Mouse (Mus musculus): Measurements from ENCODE around the gene R3hdm2.

Gene R3hdm2

DNA sequence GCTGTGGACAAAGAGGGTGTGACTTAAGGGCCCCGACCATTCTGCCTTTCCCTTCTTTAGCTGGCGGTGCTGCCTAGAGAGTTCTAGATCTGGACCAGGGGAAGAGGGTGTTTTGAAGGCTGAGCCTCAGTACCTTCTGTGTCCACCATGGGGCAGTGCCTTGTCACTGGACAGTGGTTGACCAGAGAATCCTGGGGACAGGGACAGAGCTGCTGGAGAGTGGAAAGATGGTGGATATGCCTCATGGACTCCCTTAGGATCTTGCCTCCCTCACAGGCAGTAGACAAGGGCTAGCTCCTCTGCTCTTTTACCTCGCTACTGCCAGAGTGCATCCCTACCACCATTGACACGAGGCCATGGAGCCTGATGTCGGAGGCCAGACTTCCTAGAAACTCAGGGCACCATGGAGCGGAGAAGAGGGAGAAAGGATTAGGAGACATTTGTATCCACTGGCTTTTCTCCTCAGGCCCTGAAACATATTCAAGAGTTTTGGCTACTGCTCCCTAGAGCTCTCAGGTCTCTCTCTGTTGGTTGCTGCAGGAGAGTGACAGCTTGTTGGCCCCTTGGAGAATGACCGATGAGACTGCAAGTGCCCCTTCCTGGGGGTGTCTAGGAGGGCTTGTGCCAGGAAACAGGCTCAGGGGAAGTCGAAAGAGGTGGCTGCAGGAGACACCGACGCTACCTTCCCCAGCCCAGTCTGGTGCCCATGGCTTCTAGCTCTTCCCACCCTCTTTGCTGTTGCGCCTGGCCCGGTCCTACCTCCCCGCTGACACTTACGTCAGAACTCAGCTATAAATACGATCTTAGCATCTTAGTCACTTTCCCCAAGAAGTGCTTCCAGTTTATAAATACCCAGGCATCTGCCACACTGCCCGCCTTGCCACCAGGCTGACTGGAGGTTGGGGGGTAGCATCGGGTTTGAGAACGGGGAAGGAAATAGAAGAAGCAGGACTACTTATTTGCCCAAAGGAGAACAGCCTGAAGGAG, 25.9 kb upstream of the R3hdm2 start, which contains the start of gene Inhbe:
Inhbe (minus strand) TSS at position 503 of the 987 bp plus-strand sequence.
- no peak for DNase-seq (ENCODE audit: low read depth, low spot score)

DNA sequence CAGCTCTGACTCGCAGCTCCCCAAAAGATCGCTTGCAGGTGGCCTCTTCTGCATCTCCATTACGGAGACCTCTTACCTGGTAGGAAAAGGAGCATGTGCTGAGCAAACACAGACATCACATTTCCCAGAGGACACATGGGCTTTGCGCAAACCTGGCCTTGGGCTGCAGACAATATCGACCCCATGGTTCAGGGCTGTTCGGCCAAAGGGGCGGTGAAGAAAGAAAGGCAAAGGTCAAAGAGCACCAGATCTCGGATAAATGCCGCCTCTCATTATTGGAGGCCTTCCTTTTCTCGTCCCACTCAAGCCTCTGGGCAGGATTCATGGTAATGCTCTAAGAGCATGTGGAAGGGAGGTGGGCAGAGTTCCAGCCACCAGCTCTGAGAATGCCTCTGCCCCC, 24.8 kb upstream of the R3hdm2 start:
- DNase-seq (ENCODE audit: low read depth, low spot score): no peak

DNA sequence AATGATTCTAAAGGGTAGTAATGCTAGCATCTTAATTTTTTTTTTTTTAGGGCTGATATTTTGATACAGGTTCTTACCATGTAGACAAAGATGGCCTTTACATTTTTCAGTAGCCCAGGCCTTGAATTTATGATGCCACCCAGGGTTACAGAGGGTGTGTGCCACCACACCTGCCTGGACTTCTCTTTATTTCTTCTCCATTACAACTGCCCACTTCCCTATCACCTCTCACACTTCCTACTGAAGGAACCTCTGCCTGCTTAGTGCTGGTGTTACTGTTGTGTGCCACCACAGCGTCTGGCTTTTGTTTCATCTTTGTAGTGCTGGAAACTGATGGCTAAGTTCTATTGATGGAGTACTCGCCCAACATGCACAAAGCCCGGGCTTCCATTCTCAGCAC, 19.4 kb upstream of the R3hdm2 start:
- peak; percentile 23 for DNase-seq (ENCODE audit: low read depth, low spot score)

DNA sequence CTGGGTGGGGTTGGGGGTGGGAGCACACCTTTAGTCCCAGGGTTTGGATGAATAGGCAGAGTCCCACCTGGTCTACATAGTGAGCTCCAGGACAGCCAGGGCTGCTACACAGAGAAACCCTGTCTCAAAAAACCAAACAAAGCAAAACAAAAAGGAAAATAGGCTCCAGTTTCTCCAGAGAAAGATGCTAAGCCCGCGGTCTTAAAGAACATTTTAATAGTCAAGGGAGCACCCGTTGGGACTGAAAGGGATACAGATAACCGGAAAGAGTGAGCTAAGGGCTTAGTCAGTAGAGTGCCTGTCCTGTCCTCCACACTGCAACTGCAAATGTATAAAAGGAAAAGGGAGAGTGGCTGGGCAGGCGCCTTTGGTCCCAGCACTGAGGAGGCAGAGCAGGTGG, 13.0 kb upstream of the R3hdm2 start:
- DNase-seq (ENCODE audit: low read depth, low spot score): no peak

DNA sequence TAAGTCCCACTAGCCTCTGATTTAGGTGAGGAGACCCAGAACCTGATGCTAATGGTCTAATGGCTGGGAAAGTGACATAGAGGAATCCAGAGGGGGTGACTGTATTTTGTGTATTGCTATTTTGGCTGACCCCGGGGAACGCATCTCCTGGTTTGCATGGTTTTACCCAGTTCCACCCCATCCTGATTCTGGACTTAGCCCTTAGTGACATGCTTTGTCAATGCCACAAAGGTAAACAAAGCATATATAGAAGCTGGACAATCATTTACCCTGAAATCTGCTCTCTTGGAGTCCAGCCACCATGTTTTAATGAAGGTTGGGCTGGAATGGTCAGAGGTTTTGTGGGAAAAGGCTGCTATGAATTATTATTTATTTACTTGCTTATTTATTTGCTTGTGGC, 11.9 kb upstream of the R3hdm2 start:
- DNase-seq (ENCODE audit: low read depth, low spot score): no peak

DNA sequence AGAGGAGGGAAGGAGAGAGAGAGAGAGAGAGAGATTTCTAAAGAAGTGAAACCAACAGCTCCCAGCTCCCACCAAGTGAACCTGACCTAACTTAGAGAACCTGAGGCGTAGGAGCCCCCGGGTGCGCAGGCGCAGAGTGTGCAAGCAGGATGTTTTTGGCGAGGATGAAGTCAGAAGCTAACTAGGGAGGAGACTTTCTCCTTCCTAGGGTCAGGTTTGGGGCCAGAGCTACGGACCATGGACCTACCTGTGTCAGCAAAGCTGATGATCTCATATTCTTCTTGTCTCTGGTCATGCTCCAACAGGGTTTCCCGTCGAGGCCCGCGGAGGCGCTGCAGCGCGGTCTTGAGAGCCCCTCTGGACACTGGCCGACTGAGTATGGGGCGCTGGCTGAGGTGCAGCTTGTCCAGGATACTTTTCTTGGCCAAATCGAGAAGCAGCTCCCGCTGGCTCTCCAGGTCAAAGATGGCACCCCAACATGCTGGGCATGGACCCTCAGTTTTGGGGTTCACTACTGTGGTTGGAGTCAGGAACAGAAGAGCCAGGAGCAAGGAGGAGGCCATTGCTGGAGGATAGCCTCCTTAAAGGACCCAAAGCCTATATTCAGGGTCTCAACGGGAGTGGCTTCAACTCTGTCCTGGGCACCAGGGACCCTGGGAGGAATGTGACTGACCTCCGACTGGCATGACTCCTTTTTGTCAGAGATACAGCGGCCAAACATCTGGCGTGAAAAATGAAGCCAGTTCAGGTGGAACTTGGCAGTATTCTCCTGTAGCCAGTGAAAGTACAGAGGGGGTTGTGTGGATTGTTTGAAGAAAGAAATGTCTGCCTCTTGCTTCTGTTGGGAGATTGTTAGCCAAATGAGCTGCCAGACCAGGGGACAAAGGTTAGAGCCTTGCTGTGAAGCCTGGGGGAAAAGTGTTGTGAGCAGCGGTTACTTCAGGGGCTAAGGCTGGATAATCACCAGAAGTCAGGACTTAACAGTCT, 10.0 kb upstream of the R3hdm2 start, which contains the start of gene Inhbc:
Inhbc (minus strand) TSS at position 598 of the 987 bp plus-strand sequence.
- DNase-seq (ENCODE audit: low read depth, low spot score): no peak

DNA sequence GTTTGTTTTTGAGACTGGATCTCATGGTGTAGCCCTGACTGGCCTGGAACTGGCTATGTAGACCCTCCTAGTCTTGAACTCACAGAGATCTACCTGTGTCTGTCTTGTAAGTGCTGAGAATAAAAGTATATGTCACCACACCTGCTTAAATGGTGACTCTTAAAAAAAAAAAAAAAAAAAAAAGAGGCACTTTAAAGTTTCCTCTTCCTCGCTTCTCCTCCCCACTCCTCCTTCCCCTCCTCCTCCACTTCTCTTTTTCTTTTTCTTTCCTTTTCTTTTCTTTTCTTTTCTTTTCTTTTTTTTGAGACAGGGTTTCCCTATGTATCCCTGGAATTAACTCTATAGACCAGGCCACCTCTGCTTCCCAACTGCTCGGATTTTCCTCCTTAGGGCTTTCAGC, 9.1 kb upstream of the R3hdm2 start:
- DNase-seq (ENCODE audit: low read depth, low spot score): no peak

DNA sequence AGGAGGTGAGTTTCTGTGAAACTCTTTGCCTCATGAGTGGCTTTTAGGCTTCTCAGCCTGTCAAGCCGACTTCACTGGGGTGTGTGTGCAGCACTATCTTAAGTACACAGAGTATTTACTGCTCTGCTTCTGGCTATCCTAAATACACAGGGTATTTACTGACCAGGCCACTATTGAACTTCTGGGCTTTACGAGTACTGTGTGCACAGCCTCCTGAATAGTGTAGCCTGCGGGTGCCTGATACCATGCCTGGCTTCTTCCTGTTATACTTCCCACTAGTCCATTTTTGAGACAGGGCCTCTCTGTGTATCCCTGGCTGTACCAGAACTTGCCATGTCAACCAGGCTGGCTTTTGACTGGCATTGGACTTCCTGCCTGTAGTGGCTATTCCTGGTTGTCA, 2.4 kb upstream of the R3hdm2 start:
- DNase-seq (ENCODE audit: low read depth, low spot score): no peak

DNA sequence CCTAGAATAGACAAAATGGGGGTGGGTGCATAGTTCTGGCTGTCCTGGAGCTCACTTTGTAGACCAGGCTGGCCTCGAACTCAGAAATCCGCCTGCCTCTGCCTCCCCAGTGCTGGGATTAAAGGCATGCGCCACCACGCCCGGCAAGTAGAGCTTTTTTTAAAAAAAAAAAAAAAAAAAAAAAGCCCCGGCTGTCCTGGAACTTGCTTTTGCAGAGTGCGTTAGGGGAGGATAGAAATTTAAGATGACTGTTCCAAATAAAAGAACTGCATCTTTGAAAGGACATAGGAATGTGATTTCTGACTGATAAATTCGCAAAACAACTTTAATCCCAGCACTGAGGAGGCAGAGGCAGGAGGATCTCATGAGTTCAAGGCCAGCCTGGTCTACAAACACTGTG, 473 bp upstream of the R3hdm2 start:
- DNase-seq (ENCODE audit: low read depth, low spot score): no peak

DNA sequence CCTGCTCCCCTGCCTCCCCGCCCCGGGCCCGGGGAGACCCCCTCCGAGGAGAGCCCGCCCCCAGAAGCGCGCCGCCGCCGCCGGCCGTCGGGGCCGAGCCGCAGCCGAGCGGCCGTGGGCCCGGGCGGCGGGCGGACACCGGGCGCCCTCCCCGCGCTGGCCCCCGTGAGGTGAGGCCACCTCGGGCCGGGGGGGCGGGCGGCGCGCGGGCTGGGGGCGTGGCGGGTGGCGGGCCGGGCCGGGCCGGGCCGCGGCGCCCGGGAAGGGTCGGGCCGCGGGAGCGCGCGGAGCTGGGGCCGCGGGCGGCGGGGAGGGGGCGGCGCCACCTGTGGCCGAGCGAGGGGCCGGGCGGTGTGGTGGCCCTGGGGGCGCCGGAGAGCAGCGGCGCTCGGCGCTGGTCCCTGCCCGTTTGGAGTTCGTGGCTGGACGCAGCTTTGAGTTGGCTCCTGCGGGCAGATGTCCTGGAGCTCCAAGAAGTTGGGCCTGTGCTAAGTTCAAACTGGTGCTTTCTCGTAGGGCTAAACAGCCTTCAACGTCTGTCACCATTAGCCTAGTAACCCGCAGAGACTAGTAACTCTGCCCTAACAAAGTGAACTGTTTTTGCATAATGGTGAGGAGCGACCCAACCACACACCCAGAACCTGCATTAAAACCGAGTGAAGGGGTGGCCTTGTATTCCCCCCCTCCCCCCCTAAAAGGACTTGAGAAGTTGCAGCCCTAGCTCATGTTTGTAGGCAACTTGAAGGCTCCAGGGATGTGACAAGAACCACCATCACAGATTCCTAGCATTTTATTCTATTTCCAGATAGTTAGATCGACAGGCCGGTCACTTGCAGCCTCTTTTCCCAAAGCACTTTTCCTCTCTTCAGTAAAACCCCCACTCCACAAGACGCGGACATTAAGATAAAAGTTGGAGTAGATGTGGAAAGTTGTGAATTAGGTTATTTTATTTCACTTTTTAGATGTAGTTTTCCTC, 928 bp downstream of the R3hdm2 start:
- DNase-seq (ENCODE audit: low read depth, low spot score): peak; percentile 86

DNA sequence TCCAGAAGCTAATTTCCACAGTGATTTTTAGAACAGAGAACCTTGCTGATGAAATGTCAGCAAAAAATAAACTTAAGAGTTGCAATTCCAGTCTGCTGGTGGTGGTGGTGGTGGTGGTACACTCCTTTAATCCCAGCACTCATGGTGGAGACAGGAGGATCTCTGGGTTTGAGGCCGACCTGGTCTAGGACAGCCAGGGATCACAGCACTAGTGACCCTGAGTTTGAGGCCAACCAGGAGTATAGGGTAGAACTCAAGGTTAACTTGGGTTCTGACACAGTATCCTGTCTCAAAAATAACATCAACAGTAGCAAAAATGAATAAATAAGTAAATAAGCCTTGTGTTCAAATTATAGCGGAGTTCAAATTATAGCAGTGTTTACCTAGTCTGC, 1.6 kb downstream of the R3hdm2 start:
- DNase-seq (ENCODE audit: low read depth, low spot score): peak; percentile 16

DNA sequence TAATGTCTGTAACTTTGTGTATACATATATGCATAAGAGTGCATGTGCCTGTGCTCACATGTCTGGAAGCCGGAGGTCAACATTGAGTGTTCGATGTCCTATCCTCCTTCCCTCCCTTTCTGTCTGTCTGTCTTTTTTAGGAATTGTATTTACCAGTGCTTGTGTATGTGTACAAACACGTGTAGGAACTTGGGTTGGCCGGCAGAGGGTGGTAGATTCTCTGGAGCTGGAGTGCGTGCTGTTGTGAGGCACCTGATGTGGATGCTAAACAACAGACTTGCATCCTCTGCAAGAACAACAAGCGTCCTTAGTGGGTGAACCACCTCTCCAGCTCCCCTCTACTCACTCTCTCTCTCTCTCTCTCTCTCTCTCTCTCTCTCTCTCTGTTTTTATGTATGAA, 11.6 kb downstream of the R3hdm2 start:
- peak; percentile 48 for DNase-seq (ENCODE audit: low read depth, low spot score)

DNA sequence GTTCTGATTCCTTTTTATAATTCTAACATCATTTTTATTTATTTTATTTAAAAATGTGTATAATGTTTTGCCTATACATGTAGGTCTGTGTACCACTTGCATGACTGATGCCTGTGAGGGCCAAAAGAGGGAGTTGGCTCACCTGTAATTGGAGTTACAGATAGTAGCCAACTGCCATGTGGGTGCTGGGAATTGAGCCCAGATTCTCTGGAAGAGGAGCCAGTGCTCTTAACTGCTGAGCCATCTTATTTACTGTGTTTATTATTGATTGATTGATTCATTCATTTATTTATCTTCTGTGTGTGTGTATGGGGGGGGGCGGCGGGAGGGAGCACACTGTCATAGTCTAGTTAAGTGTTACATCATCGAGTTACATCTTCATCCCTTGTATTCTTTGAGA, 24.6 kb downstream of the R3hdm2 start:
- no peak for DNase-seq (ENCODE audit: low read depth, low spot score)

DNA sequence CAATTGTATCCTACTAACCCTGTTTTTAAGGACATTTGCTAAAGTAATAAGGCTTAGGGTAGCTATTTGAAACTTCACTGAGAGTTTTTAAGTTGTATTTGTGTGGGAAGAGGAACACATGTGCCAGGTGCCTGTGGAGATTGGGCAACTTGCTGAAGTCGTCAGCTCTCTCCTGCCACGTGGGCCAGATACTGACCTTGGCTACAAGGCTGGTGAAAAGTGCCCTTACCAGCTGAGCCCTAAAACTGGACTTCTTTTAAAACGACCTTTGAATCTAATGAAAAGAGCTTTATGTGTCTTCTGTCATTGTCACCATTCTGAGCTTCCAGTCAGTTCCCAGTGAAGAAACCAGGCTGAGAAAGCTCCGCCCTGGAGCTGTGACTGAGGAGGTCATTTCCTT, 27.3 kb downstream of the R3hdm2 start:
- DNase-seq (ENCODE audit: low read depth, low spot score): no peak

DNA sequence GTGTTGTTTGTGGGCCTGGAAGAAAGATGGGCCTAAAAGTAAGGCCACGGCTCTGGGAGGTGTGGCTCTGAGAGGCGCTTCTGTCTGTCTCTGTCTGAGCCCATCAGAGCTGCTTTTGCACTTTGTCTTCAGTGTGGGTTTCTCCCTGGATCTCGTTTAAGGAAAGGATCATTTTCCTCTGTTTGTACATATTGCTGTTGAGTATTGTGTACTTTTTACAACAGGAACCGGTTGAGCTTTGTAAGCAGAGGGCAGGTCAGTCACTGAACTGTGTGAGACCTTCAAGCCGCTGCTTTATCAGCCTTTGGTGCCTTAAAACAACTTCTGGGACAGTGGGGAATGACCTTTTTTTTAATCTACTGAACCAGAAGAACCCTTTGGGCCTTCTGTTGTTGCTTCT, 32.0 kb downstream of the R3hdm2 start:
- DNase-seq (ENCODE audit: low read depth, low spot score): no peak

DNA sequence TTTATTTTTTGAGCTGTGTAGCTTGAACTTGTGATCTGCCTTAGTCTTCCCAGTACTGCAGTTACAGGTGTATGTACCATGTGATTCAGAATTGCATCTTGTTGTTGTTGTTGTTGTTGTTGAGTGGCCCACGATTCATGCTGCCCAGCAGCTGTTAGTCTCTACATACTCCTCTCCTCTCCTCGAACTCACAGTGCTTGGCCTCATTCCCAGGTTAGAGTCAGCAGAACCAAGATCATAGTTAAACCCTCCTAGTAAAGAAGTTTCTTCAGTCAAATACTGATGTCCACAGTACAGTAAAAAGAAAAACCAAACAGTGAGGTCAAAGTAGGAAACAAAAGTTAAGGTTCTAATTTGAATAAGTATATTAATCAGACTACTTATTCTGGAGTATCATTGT, 32.6 kb downstream of the R3hdm2 start:
- DNase-seq (ENCODE audit: low read depth, low spot score): no peak

DNA sequence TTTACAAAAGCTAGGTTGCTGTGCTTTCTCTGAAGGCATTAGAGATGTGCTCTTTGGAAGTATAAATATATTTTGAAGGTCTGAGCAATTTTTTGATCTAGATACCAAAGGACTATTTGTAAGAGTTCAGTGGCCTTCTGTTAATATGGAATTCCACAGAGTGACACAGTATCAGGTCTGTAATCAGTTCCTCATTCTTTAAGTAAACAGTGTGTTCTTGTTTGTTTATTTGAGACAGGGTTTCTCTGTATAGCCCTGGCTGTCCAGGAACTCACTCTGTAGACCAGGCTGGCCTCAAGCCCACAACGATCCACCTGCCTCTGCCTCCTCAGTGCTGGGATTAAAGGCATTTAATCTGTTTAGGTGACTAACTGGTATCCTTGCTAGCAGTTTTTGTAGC, 33.5 kb downstream of the R3hdm2 start:
- DNase-seq (ENCODE audit: low read depth, low spot score): no peak

DNA sequence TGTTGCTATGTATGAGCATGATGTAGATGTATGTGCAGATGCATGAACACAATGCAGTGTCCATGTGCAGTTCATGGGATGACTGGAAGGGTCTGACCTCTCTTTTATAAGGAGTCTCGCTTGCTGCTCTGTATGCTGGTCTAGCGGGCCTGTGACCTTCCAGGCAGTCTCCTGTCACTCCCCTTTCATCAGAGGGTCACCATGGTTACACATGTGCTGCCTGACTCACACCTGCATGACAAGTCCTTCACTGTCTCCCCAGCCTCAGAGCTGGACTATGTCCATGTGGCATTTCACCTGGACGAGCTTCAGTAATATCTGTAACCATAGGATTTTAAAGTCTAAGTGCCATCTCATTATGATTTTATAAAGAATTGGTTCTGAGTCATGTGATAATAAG, 34.0 kb downstream of the R3hdm2 start:
- no peak for DNase-seq (ENCODE audit: low read depth, low spot score)

DNA sequence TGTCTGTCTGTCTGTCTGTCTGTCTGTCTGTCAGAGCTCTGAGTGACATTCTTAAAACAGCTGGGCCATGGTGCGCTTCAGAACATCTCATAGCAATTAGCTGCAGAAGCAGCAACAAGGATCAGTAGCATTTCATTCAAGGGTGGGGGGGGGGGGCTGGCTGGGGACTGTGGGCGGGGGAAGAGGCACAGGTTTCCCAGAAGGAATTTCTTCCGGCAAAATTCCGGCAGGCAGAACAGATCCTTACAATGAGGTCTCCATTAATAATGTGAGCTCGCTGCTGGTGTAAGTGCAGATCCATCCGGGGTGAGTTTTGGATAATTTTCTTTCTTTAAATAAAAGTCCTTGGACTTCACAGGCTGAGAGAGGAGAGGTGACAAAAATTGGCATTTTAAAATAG, 40.0 kb downstream of the R3hdm2 start:
- no peak for DNase-seq (ENCODE audit: low read depth, low spot score)

DNA sequence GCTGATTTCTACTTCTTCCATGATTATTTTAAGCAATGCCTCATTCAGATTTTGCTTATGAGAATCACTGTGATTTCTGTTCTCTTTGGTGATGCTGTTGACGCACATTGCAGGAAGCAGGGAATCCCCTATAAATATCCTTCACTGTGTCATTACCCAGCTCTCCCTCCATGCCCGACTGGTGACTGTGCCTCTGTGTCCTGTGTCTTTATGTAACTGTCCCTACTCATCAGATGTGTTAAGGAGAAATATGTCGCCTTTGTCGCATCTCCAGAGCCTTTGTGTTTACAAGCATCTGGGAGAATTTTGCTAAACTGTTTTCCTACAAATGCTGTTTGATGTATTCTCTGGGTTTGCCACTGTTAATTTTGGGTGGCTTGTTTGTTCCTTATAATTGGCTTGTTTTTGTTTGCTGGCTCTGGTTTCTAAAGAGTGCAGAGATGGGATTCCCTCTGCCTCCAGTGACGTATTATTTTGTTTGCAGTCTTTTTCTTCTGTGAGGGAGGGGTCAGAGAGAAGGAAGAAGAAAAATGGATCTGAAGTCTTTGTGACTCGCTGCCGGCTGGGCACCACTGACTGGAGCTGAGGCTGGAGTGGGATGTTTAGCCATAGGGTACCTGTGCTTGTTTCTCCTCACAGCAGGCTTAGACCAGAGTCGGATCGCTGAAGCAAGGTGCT, 40.7 kb downstream of the R3hdm2 start:
- peak; percentile 25 for DNase-seq (ENCODE audit: low read depth, low spot score)
